Mouse (Mus musculus) megakaryocyte-erythroid progenitor cell, adult 5-6 weeks (primary cell): ENCODE results near the gene Acsbg1. TPM values are rescaled to one million over a fixed set of nuclear protein-coding genes. Genes with fewer than 3 reads are reported as not detected.

ENCODE experiments used
- ATAC-seq: replicated peaks from 2 replicates; pipeline ENCODE4 v1.8.0; 2016; ENCODE audit warnings: mild to moderate bottlenecking, inconsistent platforms; ENCODE audit not compliant: severe bottlenecking, poor library complexity, low FRiP score, low TSS enrichment
- total RNA-seq, 2 experiments: library from RNA; stranded (forward) in 1 of 2; stranded (reverse) in 1 of 2; fragments of 200-1000, 215-1000 nt in 1 of 2; fragments of >200 nt in 1 of 2; fragmentation: Nextera tagmentation in 1 of 2; gene quantifications; 2 replicates each; pipeline ENCODE4 v1.2.3; 2014 to 2017

Acsbg1 gene
- total RNA-seq, 2 experiments from 2014 or later = not detected

DNA sequence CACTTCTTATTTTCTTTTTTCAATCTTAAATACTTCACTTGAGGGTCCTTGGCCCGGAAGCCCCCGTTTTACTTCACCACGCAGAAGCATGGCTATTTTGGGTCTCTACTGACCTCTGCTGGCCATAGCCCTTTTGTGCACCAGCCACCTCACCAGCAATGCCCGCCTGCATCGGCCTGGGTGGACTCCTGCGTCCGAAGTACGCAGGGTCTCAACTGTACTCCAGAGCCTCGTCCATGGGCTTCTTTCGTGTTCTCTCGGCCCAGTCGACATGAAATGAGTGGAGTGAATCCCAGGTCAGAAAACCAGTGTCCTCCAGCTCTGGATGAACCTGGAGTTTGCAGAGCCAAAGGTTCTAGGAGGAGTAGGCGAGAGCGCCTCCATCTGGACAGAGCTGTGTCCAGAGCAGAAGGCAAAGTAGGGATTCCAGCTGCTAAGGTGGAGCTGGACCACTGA, 14.9 kb upstream of the Acsbg1 start:
- peak; percentile 87 for ATAC-seq

DNA sequence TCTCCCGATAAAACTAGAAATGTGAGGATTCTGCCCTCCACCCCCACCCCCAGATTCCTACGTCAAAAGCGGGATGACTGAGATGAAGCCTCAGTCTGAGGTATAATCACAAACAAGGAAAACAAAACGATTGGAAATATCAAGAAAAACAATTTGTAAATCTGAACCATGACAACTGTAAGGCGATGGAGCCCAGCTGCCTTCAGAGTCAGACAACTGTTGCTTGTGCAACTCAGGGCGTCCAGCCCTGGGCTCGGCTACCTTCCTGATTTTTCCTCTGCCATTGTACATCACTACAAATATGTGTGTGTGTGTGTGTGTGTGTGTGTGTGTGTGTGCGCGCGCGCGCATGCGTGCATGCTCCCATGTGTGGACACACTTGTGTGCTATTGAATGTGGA, 12.2 kb upstream of the Acsbg1 start:
- ATAC-seq = no peak

DNA sequence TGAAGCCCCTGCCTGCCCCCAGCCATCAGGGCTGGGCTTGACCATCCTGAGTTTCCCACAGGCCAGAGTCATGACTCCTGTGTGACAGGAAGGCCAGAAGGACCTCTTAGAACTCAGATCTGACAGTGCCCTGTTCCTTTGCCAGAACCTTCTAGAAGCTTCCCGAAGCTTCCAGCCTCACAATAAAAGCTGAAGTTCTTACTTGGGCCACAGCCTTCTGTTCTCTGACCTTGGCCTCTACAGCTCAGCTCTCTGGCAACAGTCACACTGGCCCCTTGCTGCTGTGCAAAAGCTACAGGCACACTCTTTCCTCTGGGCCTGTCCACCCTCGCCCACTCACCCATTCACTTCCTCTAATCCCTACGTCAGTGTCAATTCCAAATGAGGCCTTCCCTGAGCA, 10.3 kb upstream of the Acsbg1 start:
- ATAC-seq = no peak

DNA sequence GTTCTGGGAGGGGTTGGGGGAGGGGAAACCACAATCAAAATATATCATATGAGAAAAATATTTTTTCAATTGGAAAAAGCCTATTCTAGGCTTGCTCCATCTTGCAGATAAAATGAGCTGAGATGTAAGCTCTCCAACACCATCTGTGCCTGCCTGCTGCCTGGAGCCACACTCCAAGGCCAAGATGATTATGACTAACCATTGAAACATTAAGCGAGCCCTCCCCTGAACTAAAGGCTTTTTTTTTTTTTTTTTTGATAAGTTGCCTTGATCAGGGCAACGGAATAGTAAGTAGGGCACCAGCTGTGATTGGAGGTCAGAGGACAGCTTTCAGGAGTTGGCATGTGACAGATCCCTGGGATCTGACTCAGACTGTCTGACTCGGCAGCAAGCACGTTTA, 6.8 kb upstream of the Acsbg1 start:
- ATAC-seq = no peak

DNA sequence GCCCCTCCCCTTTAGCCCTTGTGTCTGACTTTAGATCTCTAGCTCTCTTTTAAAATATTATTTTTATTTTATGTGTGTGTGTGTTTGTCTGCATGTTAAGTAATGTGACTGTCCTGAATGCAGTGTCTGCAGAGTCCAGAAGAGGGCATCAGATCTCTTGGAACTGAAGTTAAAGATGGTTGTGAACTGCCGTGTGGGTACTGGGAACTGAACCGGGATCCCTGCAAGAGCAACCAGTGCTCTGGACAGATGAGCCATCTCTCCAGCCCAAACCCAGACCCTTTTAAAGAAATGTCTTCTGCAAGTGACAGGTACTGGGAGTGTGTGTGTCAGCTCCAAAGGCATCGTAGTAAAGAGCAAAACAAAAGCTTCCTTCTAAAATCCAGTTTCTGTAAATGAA, 4.4 kb upstream of the Acsbg1 start:
- ATAC-seq = no peak

DNA sequence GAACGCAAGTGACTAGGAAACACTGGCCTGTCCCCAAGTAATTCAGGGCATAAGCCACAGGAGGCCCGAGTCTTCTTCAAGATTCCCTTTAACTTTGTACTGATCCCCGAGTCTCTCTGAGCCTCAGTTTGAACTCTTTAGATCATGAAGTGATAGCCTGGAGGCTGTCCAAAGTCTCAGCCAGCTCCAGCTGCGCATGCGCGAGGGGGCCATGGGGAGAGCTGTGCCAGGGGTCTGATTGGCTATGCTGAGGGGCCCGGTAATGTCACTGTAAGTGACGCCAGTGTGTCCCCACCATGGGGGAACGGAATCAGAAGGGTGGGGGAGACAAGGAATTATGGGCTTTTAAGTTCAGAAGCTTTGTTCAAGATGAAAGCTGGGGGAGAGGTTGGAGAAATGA, 2.7 kb upstream of the Acsbg1 start:
- no peak for ATAC-seq

DNA sequence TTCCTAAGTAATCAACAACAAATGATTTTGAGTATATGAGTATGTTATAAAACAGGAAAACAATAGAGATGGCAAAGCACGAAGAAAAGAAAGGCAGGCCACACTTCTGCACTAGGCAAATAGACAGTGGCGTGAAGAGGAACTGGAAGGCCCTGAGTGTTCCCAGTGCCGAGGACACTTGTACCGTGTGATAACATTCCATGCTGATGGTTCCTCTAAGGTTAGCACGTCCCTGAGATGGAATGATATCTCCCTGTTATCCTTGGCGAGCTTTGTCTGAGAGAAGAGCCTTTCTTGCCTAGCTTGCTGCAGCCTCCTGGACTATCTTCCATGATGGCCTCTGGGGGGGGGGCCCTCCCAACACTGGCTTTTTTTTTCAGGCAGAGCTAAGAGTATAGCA, 2.9 kb downstream of the Acsbg1 start:
- no peak for ATAC-seq

DNA sequence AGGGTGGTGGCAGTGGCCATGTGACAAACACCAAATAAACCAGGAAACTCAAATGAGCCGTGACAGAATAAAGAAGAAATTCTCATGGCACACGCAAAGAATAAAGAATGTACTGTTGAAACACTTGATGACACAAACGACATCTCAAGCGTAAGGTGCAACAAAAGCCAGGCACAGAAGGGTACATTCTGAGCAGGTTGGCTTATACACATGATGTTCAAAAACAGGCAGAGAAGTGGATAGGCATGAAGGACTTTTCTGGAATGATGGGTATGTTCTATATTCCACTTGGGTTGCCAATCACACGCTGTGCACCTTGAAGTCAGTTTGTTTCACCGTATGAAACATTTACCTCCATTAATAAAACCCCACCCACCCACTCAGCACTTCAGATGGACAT, 5.3 kb downstream of the Acsbg1 start:
- ATAC-seq = no peak

DNA sequence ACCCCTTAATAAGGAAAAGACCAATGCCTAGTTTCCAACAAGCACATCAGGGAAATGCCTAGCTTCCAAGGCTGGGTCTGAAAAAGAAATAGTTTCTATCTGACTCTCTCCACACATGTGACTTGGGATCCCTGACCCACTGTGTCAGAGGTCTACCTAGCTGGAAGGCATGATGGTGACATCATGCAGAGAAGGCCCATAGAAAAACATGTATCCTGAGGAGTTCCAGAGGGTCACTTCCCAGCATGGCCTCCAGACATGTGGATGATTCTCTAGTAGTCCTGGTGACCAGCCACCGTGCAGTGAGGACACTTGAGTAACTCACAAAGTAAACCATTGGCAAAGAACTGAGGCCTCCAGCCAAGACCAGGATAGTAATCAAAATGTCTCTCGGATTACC, 5.8 kb downstream of the Acsbg1 start:
- no peak for ATAC-seq

DNA sequence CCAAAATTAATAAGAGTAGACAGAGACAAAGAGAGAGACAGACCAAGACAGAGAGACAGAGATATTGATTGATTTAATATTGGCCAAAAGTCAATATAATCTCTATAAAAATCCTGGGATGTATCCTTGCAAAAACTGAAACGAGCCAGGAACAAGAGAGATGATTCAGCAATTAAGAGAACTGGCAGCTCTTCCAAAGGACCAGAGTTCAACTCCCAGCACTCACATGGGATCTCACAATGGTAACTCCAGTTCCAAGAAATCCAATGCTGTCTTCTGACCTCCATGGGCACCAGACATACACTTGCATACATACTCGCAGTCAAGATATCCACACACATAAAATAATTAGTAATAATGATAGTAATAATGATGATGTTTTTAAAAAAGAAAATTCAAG, 8.9 kb downstream of the Acsbg1 start:
- no peak for ATAC-seq

DNA sequence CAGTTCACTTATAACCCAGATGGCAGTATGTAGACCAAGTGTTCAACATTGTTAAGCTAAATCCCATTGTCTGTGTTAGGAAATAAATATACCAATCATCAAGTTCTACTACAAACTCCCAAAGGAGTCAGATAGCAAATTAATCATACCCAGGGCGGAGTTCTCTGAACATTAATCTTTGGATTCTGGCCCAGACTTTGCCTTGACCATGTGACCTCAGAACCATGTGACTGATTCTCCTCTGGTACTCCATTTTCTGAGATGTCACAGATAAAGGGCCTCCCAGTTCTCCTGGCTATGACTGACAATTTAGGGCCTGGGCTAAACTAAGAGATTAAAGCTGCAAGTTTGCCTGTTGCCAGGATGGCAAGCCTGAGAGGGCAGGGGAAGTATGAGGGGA, 12.3 kb downstream of the Acsbg1 start:
- ATAC-seq = peak; percentile 20; the same call in 1 of the 2 replicates

DNA sequence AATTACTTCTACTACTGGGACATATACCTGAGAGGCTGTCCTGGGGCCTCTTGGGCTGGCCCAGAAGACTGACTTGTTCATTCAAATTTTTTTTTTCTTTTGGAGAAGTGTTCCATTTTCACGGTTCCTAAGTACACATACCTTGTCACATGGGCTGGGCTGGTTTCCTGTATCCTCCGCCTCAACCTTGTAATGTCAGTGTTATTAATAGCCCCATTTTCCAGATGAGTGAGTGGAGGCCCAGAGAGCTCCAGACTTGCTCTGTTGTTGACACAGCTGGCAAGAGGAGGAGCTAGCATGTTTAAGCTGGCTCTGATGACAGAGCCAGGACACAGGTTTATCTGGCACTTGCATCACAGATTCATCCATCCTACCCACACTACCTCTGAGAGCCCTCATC, 14.2 kb downstream of the Acsbg1 start:
- no peak for ATAC-seq

DNA sequence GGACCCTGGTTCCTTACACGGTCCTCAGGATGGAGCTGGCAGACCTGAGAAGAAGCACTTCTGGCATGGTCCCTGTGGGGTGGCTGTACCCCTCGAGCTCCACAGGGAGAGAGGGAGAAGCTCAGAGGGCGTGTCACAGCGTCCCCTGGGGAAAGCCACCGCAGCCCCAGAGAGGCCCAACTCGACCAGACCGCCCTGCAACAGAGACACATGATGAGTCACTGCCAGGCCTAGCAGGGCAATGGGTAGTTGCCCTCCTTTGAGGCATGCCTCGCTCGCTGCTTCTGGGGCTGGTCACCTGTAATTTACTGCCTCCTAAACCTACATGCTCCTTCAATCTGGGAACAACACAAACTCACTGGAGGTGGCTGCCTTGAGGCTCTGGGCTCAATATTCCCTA, 15.4 kb downstream of the Acsbg1 start:
- no peak for ATAC-seq

DNA sequence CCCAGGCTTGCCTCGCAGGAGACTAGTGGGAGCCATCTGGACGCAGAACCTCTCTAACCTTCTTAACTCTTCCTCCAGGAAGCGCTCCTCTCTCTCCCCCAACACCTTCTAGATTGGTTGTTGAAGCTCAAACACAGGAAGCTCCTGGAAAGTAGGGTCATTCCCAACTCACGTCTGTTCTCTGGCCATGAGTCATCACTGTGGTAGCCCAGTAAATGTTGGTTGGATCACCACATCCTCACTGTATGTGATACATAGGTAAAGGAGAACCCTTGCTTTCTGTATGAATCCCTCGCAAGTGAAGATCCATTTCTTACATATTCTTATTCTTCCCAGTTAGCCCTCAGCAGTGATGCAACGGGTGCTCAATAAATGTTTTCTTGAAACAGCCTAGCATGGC, 16.1 kb downstream of the Acsbg1 start:
- ATAC-seq = no peak

DNA sequence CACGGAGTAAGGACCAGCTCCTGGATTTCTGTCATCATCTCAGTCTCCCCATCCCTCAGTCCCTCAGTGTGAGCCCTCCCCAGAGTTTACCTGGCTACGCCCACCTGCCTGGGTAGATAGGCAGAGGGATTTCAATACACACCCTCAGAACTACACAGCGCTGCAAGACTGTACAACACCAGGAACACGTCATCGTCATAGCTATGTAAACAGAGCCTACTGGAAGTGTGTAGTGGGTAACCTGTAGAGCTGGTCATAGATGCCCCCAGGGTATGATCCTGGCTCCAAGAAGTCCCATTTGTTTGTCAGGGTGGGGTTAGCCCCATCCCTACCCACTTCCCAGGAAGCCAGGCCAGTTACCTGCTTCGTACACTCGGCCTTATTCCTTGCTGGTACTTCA, 18.5 kb downstream of the Acsbg1 start:
- no peak for ATAC-seq

DNA sequence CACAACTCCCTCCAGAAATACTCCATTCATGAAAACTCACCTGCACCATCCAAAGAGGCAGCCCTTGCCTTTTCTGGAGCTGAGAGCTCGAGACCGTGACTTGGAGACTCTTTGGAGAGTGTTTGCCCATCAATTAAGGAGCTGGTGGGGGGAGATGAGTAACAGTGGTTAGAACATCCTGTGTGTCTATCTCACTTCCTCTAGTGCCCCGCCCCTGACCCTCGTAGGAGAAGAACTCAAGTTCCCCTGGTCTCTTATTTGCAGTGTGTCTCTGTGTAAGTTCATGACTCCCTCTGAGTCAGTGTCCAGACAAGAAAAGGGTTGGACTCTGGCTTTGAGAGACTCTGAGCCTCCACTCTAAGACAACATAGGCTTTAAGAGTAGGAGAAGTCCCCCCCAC, 19.1 kb downstream of the Acsbg1 start:
- ATAC-seq = no peak; the same call in 1 of the 2 replicates

DNA sequence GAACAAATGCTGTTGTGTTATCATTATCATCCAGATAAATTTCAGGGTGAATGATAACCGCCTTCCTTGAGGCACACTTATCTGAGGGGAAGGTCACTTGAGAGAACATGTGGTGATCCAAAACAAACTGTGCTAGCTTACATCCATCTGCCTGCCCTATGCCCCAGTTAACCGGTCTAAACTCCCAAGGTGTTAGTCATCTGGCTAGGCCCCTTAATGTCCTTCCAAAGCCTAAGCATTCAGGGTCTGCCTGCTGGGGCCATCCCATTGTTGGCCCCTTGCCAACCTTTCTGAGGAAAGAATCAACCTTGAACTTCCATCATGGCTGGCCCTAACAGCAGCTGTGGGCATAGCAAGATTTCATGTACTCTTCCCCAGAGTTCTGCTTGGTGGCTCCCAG, 19.5 kb downstream of the Acsbg1 start:
- ATAC-seq = no peak

DNA sequence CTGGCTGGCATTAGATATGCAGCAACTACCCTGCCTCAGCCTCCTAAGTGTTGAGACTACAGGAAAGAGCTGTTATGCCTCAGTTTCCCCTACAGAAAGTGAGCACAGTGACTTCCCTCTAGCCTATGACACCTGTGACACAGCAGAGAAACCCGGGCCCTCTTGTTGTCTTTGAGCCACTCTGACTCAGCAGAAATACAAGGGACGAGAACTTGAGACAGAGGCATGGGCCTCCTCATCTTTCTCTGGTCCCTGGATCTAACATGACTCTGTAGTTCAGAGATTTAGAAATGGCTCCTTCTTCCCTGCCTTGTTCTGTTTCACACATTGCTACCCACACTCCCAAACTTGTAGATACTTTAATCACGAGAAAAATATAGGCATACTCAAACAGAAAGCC, 20.1 kb downstream of the Acsbg1 start:
- ATAC-seq = no peak

DNA sequence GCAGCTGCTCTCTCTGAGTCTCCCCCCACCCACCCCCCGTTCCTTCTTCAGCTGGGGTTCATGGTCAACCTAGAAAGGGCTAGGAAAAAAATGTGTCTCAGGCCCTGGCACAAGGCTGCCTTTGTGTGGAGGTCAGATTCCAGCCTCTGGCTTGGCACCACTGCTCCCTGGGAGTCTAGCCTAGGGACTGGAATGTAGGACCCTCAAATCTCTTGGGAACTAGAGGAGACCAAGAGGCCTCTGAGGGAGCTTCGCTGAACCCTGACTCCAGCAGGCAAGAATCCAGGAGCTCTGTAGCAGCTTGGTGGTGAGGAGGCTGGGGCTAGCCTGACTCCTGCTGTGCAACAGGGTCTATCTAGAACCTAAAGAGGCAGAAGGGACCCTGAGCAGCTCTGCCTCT, 22.5 kb downstream of the Acsbg1 start:
- ATAC-seq = no peak

DNA sequence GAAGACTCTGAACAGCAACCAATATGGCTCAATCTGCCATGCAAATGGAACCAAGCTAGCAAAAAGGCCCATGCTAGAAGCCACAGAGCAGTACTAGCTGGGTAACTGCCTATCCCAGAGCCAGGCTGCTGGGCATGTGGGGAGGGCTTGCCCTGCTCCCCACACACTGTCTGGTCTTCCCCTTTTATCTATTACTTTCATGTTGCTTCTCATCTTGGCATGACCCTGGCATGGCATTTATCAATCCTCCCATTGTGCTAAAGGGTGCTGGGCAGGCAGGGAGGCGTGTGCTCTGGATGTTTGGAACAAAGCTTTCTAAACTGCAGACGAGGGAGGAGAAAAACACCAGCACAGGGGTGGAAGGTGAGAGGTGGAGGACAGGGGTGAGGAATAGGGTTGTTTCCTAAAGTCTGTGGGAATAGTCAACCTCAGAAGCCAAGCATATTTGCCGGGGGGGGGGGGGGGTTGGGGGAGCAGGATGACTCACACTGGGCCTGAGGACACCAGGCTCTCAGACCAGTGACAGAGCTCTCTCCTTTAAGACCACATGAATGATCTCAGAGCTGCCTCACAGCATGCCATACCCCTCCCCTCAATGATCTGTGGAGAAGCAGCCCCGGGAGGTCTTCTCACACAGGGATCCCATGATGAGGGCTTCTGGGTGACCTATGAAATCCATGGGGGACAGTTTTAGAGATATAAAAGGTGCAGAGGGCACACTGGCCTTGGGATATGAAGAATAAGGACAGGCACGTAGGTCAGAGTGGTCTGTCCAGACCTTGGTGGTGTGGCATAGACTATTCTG, 24.0 kb downstream of the Acsbg1 start:
- peak; percentile 95 for ATAC-seq

DNA sequence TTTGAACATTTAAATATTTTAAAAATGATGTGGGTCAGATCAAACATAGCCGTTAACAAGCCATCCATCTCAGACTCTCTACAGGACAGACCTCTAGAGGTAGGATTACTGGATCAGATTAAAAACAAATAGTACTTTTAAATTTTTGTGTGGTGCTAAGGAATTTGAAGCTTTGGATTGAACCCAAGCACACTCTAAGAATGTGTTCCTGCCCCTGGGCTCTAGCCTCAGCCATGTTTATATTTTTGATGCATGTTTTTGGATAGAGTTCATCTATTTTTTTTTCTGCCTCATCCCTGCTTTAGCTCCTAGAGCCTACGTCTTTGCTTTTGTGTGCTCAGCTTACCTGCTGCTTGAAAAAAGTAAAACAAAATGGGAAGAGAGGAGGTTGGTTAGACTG, 28.3 kb downstream of the Acsbg1 start:
- no peak for ATAC-seq

DNA sequence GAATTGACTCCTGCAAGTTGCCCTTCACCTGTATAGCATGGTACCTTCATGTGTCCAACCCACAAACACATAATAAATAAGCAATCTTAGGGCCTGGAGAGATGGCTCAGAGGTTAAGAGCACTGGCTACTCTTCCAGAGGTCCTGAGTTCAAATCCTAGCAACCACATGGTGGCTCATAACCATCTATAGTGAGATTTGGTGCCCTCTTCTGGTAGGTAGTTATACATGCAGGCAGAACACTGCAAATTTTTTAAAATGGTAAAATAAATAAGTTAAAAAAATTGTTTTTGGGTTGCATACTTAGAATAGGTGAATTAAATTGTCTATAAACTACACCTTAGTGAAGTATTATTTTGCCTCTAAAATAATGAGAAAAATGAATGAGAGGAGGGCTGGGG, 30.8 kb downstream of the Acsbg1 start:
- no peak for ATAC-seq
